Mouse (Mus musculus) lung, embryonic 14.5 days (tissue): ENCODE data around the gene Wfikkn1. TPM values are rescaled to one million over a fixed set of nuclear protein-coding genes. Genes with fewer than 3 reads are reported as not detected.

Experiments
- ATAC-seq: fragments of 200-750 bp; cut with Nextera tagmentation; 2 replicates; pipeline ENCODE4 v1.8.0; 2017; ENCODE audit warnings: mild to moderate bottlenecking, moderate TSS enrichment, moderate library complexity; ENCODE audit not compliant: insufficient read depth
- DNase-seq: peaks from one replicate; pipeline ENCODE4 v3.0.0-alpha.2; 2015
- H3K27ac ChIP-seq: fragments of 300-500 bp; sonication (generic); 2 replicates; pipeline ENCODE4 v1.5.1; 2014; ENCODE audit warnings: low read depth, mild to moderate bottlenecking, moderate library complexity
- H3K27me3 ChIP-seq: fragments of 300-500 bp; sonication (generic); 2 replicates; pipeline ENCODE4 v1.6.1; 2014; ENCODE audit warnings: low read length, control low read depth; ENCODE audit not compliant: insufficient read depth
- H3K36me3 ChIP-seq: fragments of 300-500 bp; sonication (generic); 2 replicates; pipeline ENCODE4 v1.6.1; 2014; ENCODE audit warnings: control low read depth; ENCODE audit not compliant: insufficient read depth
- H3K4me1 ChIP-seq: fragments of 300-500 bp; sonication (generic); 2 replicates; pipeline ENCODE4 v1.6.1; 2014; ENCODE audit warnings: antibody characterized with exemption, control low read depth; ENCODE audit not compliant: insufficient read depth
- H3K4me2 ChIP-seq: fragments of 300-500 bp; sonication (generic); 2 replicates; pipeline ENCODE4 v1.6.1; 2014; ENCODE audit warnings: mild to moderate bottlenecking
- H3K4me3 ChIP-seq: fragments of 300-500 bp; sonication (generic); 2 replicates; pipeline ENCODE4 v1.5.1; 2014; ENCODE audit warnings: low read depth, low read length
- H3K9ac ChIP-seq: fragments of 300-500 bp; sonication (generic); 2 replicates; pipeline ENCODE4 v1.6.1; 2014
- H3K9me3 ChIP-seq: fragments of 300-500 bp; sonication (generic); 2 replicates; pipeline ENCODE4 v1.6.1; 2016; ENCODE audit warnings: low read depth, low read length, control low read depth
- CTCF ChIP-seq: IDR thresholded peaks from 2 replicates; pipeline ENCODE4 v1.5.1; 2016; ENCODE audit warnings: antibody characterized with exemption, low read depth
- WGBS: fragments of 180-500 bp; shearing (Covaris S2); extraction: QIAGEN DNeasy Blood & Tissue Kit; methylation state at CpG from one replicate; pipeline ENCODE4 v1.1.7; 2014; 5-methylcytosine and 5-hydroxymethylcytosine counted together
- polyA plus RNA-seq: library from polyadenylated mRNA; unstranded; fragments of >200 nt; fragmentation: Nextera tagmentation; extraction: Ambion mirVana; gene quantifications from 2 replicates; pipeline ENCODE4 v1.2.1, GENCODE M21; 2014

The Wfikkn1 gene
- polyA plus RNA-seq, 1 experiment from 2014 or later = 0.87 TPM

DNA sequence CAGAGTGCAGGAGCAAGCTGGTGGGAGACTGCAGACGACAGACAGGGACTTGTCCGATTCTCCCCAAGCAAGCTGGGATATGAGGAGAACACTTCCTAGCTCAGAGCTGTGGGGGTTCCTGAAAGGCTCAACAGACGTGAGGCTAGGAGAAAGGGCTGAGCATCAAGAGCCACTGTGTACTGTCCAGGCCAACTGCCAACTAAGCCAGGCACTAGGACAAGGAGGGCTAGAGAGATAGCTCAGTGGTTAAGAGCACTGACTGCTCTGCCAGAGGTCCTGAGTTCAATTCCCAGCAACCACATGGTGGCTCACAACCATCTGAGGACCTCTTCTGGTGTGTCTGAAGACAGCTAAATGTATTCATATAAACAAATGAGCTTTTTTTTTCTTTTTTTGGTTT is 38.1 kb downstream of the Wfikkn1 start:
- ATAC-seq (no peak), DNase-seq (no peak)
- Histone ChIP-seq H3K9me3 (no peaks in the 10 kb centered on the region), H3K4me3 (no peak overlapping the region), H3K27ac (no peak overlapping the region), H3K27me3 (no peaks in the 10 kb centered on the region), H3K9ac (no peak overlapping the region), H3K36me3 (peaks cover 54% of the 10 kb centered on the region), H3K4me1 (peaks cover 9% of the 10 kb centered on the region), H3K4me2 (no peak overlapping the region)
- no peak for TF ChIP-seq CTCF
- WGBS = 75% methylated on average over 3 of the region's 3 CpGs

DNA sequence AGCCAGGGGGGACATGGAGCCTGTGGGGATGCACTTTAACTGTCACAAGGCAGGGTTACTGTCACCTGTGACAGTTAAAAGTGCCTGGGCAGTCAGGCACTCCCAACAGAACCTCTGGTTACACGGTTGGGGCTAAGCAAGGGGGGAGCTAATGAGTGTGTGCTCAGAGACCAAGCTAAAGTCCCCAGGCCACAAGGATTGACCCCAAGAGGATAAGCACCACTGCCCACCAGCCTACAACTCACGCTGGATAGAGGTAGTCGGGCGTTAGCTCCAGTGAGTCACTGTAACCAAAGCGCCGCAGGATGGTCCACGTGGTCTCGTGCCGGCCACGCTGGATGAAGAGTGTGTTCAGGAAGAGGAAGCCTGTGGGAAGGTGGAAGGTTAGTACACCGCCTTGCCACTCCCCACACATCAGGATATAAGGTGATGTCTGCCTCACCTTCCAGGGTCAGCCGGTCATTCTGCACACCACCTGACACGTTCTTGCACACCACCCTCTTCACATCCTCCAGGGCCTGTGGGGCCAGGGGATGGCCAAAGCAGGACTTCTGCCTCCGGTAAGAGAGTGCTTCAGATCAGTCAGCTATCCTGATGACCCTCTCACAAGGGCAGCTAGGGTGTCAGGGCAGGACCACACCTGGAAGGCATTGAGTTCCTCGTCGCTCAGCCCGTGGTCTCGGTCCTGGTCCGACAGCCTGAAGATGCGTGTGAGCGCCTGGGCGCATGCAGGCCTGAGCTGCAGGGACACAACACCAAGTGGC is 39.4 kb downstream of the Wfikkn1 start, which contains the start of gene Gm20683:
Gene Gm20683, minus strand, starts transcription at position 647 of the 764 bp plus-strand sequence.
- Histone ChIP-seq H3K4me2 (no peak within 1 kb of the TSS), H3K36me3 (peaks cover 51% of the 10 kb centered on the region), H3K4me1 (peaks cover 19% of the 10 kb centered on the region), H3K9me3 (no peaks in the 10 kb centered on the region), H3K9ac (no peak within 1 kb of the TSS), H3K4me3 (no peak within 1 kb of the TSS), H3K27me3 (no peaks in the 10 kb centered on the region), H3K27ac (no peak within 1 kb of the TSS)
- no peak for DNase-seq
- TF ChIP-seq CTCF = no peak
- 92% methylated on average over 22 of the region's 22 CpGs for WGBS
- no peak for ATAC-seq

DNA sequence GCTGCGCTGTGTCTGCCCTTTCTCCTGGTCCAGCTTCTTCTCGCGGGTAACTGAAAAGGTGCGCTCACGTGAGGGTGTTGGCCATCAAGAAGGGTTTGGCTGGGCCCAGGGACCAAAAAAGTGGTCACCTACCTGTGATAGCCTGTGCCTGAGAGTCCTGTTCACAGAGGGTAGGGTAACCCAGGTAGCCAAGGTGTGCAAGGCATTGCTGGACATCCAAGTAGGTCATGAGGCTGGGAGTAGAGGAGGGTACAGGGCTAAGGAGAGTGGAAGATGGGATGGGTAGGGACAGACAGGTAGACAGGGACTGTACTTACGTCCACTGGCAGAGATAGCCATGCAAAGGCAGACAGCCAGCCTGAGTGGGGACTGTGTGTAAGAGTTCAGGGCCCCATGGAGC is 40.1 kb downstream of the Wfikkn1 start:
- no peak overlapping the region for H3K4me3 ChIP-seq
- H3K4me1 ChIP-seq = peaks cover 24% of the 10 kb centered on the region
- no peak for TF ChIP-seq CTCF
- peaks cover 52% of the 10 kb centered on the region for H3K36me3 ChIP-seq
- ATAC-seq (no peak), DNase-seq (no peak)
- 94% methylated on average over 6 of the region's 6 CpGs for WGBS
- H3K4me2 ChIP-seq = no peak overlapping the region
- H3K9ac ChIP-seq = no peak overlapping the region
- H3K9me3 ChIP-seq = no peaks in the 10 kb centered on the region
- H3K27ac ChIP-seq = no peak overlapping the region
- no peaks in the 10 kb centered on the region for H3K27me3 ChIP-seq

DNA sequence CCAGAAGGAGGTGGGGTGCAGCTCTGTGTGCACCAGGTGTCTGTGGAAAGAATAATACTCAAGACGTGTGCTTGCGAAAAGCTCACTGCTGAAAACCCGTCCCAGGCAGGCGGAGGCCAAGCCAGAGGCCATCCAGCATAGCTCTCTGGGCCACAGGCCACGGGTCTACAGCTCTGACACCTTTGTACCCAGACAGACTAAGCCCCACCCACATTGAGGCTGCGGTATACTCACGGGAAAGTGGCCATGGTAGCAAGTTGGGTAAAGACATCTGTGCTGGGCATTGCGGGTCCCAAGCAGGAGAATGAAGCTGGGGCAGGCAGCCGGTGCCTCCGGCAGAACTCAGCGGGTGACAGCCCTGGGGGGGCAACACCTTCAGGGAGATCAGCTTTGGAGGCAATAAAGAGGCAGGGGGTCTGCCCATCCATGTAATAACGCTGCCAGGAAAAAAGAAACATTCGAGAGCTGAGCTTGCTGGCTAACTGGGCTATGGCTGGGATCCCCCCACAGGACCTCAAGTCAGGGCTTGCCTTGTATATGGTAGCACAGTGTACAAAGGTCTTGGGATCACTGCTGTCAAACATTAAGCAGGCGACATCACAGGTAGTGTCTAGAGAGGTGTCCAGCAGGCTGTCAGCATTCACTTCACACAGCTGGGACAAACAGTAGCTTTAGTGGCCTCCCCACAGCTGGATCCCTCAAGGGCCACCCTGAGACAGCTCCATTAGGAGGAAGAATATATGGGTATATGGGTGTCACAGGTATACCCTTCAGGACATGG is 41.0 kb downstream of the Wfikkn1 start:
- Histone ChIP-seq H3K4me2 (no peak overlapping the region), H3K4me3 (no peak overlapping the region), H3K36me3 (peaks cover 60% of the 10 kb centered on the region), H3K9me3 (no peaks in the 10 kb centered on the region), H3K4me1 (peaks cover 24% of the 10 kb centered on the region), H3K9ac (no peak overlapping the region), H3K27ac (no peak overlapping the region), H3K27me3 (no peaks in the 10 kb centered on the region)
- ATAC-seq (no peak), DNase-seq (no peak)
- TF ChIP-seq CTCF = no peak
- 80% methylated on average over 14 of the region's 14 CpGs for WGBS

DNA sequence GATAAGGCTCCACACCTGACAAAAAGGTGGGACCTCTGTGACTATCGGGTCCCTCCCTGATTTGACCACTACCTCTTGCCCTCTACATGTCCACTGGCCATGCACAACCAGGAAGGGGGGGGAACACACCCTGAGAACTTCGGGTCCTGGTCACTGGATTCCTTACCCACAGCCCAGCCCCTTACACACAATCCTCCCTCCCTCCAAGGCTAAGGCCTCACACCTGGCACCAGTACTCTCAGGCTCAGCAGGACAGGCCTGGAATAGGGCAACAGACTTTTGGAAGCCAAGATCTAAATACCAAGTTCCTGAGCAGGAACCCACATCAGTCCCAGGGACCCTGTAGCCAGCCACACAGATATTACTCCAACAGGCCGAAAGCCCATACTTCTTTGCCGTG is 41.8 kb downstream of the Wfikkn1 start:
- H3K27me3 ChIP-seq = no peaks in the 10 kb centered on the region
- no peak overlapping the region for H3K9ac ChIP-seq
- H3K4me1 ChIP-seq = peaks cover 31% of the 10 kb centered on the region
- H3K9me3 ChIP-seq = no peaks in the 10 kb centered on the region
- peaks cover 63% of the 10 kb centered on the region for H3K36me3 ChIP-seq
- TF ChIP-seq CTCF = no peak
- WGBS = 83% methylated on average over 4 of the region's 4 CpGs
- DNase-seq = no peak
- ATAC-seq = no peak
- no peak overlapping the region for H3K4me2 ChIP-seq
- no peak overlapping the region for H3K27ac ChIP-seq
- H3K4me3 ChIP-seq = no peak overlapping the region

DNA sequence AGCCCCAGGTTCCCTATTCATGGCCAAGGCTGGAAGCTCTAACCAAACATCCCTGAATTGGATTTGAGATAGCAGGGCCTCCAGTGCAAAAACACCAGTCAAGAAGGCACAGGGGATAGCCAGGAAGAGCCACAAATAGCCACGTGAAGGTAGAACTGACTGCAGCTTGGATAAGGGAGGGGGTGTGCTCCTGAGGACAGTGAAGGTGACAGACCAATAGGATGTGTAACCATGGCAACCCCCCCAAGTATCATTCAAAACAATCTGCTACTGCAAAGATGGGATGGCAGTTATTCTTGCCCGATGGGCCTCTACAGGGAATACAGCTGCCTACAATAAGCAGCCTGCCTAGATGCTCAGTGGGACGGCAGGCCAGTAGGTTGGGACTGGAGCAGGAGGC is 43.1 kb downstream of the Wfikkn1 start:
- H3K36me3 ChIP-seq = peaks cover 59% of the 10 kb centered on the region
- H3K4me1 ChIP-seq = peaks cover 26% of the 10 kb centered on the region
- TF ChIP-seq CTCF = no peak
- H3K4me3 ChIP-seq = no peak overlapping the region
- peak; percentile 14 for DNase-seq
- ATAC-seq = no peak
- H3K27me3 ChIP-seq = no peaks in the 10 kb centered on the region
- WGBS = 51% methylated on average over 3 of the region's 3 CpGs
- H3K27ac ChIP-seq = no peak overlapping the region
- no peak overlapping the region for H3K9ac ChIP-seq
- H3K4me2 ChIP-seq = peak overlapping the region; percentile 74
- H3K9me3 ChIP-seq = no peaks in the 10 kb centered on the region

DNA sequence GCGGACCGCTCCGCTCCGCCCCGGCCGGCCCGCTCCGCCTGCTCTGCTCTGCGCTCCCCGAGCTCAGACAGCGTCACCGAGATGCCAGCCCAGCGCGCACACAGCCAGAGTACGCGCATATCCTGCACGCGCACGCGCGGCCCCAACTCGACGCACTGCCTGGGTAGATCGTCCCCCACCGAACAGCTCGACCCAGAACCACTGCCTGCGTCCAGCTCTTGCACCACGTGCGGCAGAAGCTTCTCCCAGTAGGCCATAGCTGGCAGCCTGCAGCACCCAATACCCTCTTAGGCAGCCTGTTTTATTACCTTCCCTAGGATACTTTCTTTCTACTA is 43.6 kb downstream of the Wfikkn1 start, which contains the start of gene Rhbdl1:
Gene Rhbdl1, minus strand, starts transcription at position 220 of the 335 bp plus-strand sequence.
- H3K4me1 ChIP-seq = peaks cover 26% of the 10 kb centered on the region
- peak within 1 kb of the TSS; percentile 34 for H3K4me3 ChIP-seq
- peak within 1 kb of the TSS; percentile 74 for H3K4me2 ChIP-seq
- peak; percentile 13; the same call in 1 of the 2 replicates for ATAC-seq
- H3K27me3 ChIP-seq = no peaks in the 10 kb centered on the region
- peaks cover 55% of the 10 kb centered on the region for H3K36me3 ChIP-seq
- H3K9ac ChIP-seq = peak within 1 kb of the TSS; percentile 53
- WGBS = 2% methylated on average over 29 of the region's 29 CpGs
- no peaks in the 10 kb centered on the region for H3K9me3 ChIP-seq
- H3K27ac ChIP-seq = peak within 1 kb of the TSS; percentile 30; the same call in 1 of the 2 replicates
- DNase-seq = peak; percentile 83
- no peak for TF ChIP-seq CTCF
